Mouse (Mus musculus): ENCODE measurements around the gene Hhex.

The Hhex gene

DNA sequence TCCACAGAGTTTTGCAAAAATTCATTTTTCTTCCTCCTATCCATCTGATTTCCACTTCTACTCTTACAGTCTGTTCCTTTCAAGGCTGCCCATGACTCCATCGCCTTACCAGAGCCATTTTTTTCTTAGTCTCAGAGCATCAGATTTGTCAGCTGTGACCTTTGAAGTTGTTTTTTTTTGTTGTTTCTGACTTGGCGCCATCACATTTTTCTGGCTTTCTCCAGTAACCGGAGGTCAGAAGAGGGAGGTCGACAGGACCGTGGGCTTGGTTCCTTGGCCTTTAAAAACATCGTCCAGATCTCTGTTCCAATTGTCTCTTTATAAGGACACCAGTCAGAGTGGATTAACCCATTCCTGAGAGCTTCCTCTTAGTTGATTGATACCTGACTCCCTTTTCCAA lies 52.2 kb downstream of the Hhex start:
- H3K4me3 ChIP-seq (replicated peaks; ENCODE audit: low read length), result no peak overlapping the region
- no peak for TF ChIP-seq CTCF (conservative IDR thresholded peaks at IDR 0.05; ENCODE audit: low read length)
- no peak for TF ChIP-seq NANOG (IDR thresholded peaks at IDR 0.05; ENCODE audit: borderline replicate concordance, low read length)
- H3K4me1 ChIP-seq (replicated peaks; ENCODE audit: low read depth, low read length), result peaks cover 36% of the 10 kb centered on the region
- H3K36me3 ChIP-seq (ENCODE audit: insufficient read depth, low read length), result no peaks in the 10 kb centered on the region
- peaks cover 10% of the 10 kb centered on the region for H3K9me3 ChIP-seq (ENCODE audit: low read length)
- no peaks in the 10 kb centered on the region for H3K27me3 ChIP-seq (ENCODE audit: insufficient read depth, low read length)

DNA sequence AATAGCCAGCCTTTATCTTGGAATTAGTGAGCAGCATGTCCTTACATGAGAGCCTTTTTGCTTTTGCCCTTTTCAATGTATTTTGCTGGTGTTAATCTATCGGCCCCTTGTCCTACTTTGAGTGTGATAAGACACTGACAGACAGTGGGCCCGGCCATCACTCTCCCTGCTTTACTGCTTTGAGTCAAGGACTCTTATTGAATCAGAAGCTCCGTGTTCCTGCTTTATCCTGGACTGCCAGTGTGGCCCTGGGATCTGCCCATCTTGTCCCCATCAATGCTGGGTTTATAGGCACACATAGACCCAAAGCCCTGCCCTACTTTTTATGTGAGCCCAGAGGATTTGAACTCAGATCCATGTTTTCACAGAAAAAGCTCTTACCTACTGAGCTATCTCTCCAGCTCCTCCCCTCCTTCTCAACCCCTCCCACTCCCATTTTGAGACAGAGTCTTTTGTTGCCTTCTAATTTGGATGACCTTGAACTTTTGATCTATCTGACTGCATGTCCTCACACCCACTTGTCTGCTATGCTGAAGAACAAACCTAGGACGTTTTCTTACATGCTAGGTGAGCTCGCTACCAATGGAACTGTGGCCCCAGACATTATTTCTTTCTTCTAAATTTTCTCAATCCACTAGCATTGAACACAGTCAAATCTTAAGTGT lies 53.3 kb downstream of the Hhex start:
- H3K27me3 ChIP-seq (ENCODE audit: insufficient read depth, low read length), result no peaks in the 10 kb centered on the region
- H3K4me1 ChIP-seq (replicated peaks; ENCODE audit: low read depth, low read length), result peaks cover 29% of the 10 kb centered on the region
- no peak for TF ChIP-seq NANOG (IDR thresholded peaks at IDR 0.05; ENCODE audit: borderline replicate concordance, low read length)
- TF ChIP-seq CTCF (conservative IDR thresholded peaks at IDR 0.05; ENCODE audit: low read length), result no peak
- H3K4me3 ChIP-seq (replicated peaks; ENCODE audit: low read length), result no peak overlapping the region
- peaks cover 10% of the 10 kb centered on the region for H3K9me3 ChIP-seq (ENCODE audit: low read length)
- no peaks in the 10 kb centered on the region for H3K36me3 ChIP-seq (ENCODE audit: insufficient read depth, low read length)

DNA sequence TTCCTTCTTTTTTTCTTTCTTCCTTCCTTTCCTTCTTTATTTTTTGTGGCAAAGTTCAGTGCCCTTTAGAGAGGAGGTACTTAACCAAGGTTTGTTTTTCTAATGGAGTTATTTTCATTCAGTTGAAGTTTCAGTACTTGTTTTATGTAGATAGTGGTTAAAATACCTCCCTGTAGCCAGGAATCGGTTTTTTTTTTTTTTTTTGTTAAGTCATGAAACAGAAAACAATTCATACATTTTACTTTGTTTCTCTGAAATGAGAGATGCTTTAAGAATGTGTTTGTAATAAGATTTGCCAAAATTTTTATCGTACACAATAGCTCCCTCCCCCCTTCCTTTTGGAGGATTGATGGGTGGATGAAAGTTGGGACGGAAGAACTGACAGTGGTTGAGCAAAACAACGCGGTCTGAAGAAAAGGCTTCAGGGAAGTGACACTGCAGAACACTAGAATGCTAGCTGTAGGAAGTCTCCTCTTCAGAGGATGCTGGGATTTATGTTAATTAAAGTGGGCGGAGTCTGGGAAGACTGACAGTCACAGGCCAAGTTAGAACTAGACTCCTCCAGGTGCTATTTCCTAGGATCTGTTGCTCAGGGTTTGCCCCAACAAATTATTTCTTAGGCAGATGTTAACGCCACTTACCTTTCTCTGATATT lies 54.1 kb downstream of the Hhex start:
- TF ChIP-seq NANOG (IDR thresholded peaks at IDR 0.05; ENCODE audit: borderline replicate concordance, low read length) (no peak), POU5F1 (IDR thresholded peaks at IDR 0.05; ENCODE audit: borderline replicate concordance, low read length) (peak; percentile 14; the same call in 1 of the 2 replicates)
- Histone ChIP-seq H3K27me3 (ENCODE audit: insufficient read depth, low read length) (no peaks in the 10 kb centered on the region), H3K4me1 (replicated peaks; ENCODE audit: low read depth, low read length) (peaks cover 29% of the 10 kb centered on the region), H3K4me3 (replicated peaks; ENCODE audit: low read length) (no peak overlapping the region), H3K36me3 (ENCODE audit: insufficient read depth, low read length) (no peaks in the 10 kb centered on the region), H3K9me3 (ENCODE audit: low read length) (peaks cover 8% of the 10 kb centered on the region)
